ENCODE assay signal across 21 mouse cellular contexts in genomic region chr2:113645712-113646111, GRCm38 (mm10).
A peak's percentile ranks its signal among the peaks of the same experiment; 100 is the strongest.
DNase-seq lines count a peak whose midpoint lies in the region; ATAC-seq and TF ChIP-seq lines count a peak whose summit lies in the region.
"Had no signal": no experiment of that assay in that cellular context is flagged by ENCODE, and none has a peak within 500 bp of the region (broad histone marks: within the 10 kb centered on the region; RNA-seq: fewer than 3 reads in every experiment).

No protein-coding gene starts in this region.

- TF ChIP-seq POLR2A in heart, adult 2 months (IDR thresholded peaks at IDR 0.05; ENCODE audit: insufficient read depth, low read depth, low read length), result no peak

- TF ChIP-seq CTCF in heart, adult 2 months (IDR thresholded peaks at IDR 0.05), result no peak
- TF ChIP-seq CTCF in liver, postnatal 0 days (IDR thresholded peaks at IDR 0.05; ENCODE audit: low read depth), result no peak

- no peak for ATAC-seq in liver, postnatal 0 days
- no peak for ATAC-seq in liver, embryonic 12.5 days
- ATAC-seq: hindbrain, embryonic 16.5 days; intestine, postnatal 0 days had no signal

- H3K36me3 ChIP-seq in heart, adult 2 months (ENCODE audit: control insufficient read depth, insufficient read depth, low read length), result no peaks in the 10 kb centered on the region
- no peaks in the 10 kb centered on the region for H3K36me3 ChIP-seq in heart, embryonic 10.5 days
- H3K36me3 ChIP-seq in liver, postnatal 0 days (replicated peaks; ENCODE audit: insufficient read depth, low read length), result no peaks in the 10 kb centered on the region
- H3K36me3 ChIP-seq in liver, embryonic 12.5 days, result no peaks in the 10 kb centered on the region
- no peaks in the 10 kb centered on the region for H3K36me3 ChIP-seq in macrophage (ENCODE audit: inconsistent target)
- H3K36me3 ChIP-seq: embryonic facial prominence, embryonic 12.5 days; heart, embryonic 12.5 days; limb, embryonic 10.5 days; liver, embryonic 13.5 days had no signal

- intact Hi-C loops in heart, adult 2 months (cut with DNase I), result loop anchor here (10.0 kb wide), 1 partner anchor 151 kb away; no protein-coding TSS in a partner anchor

- H3K27me3 ChIP-seq in heart, adult 2 months (ENCODE audit: control insufficient read depth, insufficient read depth, low read length), result no peaks in the 10 kb centered on the region
- H3K27me3 ChIP-seq in heart, embryonic 10.5 days (ENCODE audit: insufficient read depth, poor library complexity, severe bottlenecking), result no peaks in the 10 kb centered on the region
- H3K27me3 ChIP-seq in liver, postnatal 0 days (ENCODE audit: insufficient read depth, low read length), result no peaks in the 10 kb centered on the region
- no peaks in the 10 kb centered on the region for H3K27me3 ChIP-seq in liver, embryonic 12.5 days (replicated peaks)
- H3K27me3 ChIP-seq: CH12.LX; embryonic facial prominence, embryonic 12.5 days; forebrain, embryonic 13.5 days; heart, embryonic 12.5 days; liver, embryonic 13.5 days had no signal

- H3K9ac ChIP-seq in heart, adult 2 months (ENCODE audit: low read depth, low read length), result no peak overlapping the region
- H3K9ac ChIP-seq in liver, postnatal 0 days (replicated peaks), result no peak overlapping the region
- H3K9ac ChIP-seq in liver, embryonic 12.5 days, result no peak overlapping the region
- H3K9ac ChIP-seq: embryonic facial prominence, embryonic 12.5 days; forebrain, embryonic 13.5 days; heart, embryonic 12.5 days; liver, embryonic 13.5 days had no signal

- no peaks in the 10 kb centered on the region for H3K4me1 ChIP-seq in heart, adult 2 months (ENCODE audit: control insufficient read depth, insufficient read depth, low read length)
- H3K4me1 ChIP-seq in heart, embryonic 10.5 days, result no peaks in the 10 kb centered on the region
- no peaks in the 10 kb centered on the region for H3K4me1 ChIP-seq in liver, postnatal 0 days (ENCODE audit: insufficient read depth)
- peaks cover 3% of the 10 kb centered on the region; the same call in 1 of the 2 replicates for H3K4me1 ChIP-seq in liver, embryonic 12.5 days
- H3K4me1 ChIP-seq: embryonic facial prominence, embryonic 12.5 days; forebrain, embryonic 13.5 days had no signal

- no peak for TF ChIP-seq EP300 in heart, adult 2 months (IDR thresholded peaks at IDR 0.05; ENCODE audit: insufficient read depth, low read depth, low read length)
- TF ChIP-seq EP300 in liver, postnatal 0 days (IDR thresholded peaks at IDR 0.05; ENCODE audit: low read depth), result peak; percentile 19; the same call in 1 of the 2 replicates

- DNase-seq in heart, adult 2 months, result no peak
- no peak for DNase-seq in heart, embryonic 10.5 days (ENCODE audit: low spot score)
- DNase-seq in liver, postnatal 0 days, result no peak
- DNase-seq in adipocyte (ENCODE audit: low spot score), result peak; percentile 40
- no peak for DNase-seq in cerebellum, adult 8-10 months
- DNase-seq in layer of hippocampus, postnatal 10 days (ENCODE audit: low spot score in 2 of 2), result no peak
- DNase-seq: cerebellum, adult 2 months; gastrocnemius, postnatal 25 days; kidney, postnatal 10 days; liver, embryonic 13.5 days; thymus, postnatal 36 days had no signal

- WGBS in heart, adult 2 months, result 39% methylated on average over 4 of the region's 4 CpGs
- WGBS in heart, embryonic 10.5 days, result 77% methylated on average over 4 of the region's 4 CpGs
- WGBS in liver, postnatal 0 days (ENCODE audit: insufficient replicate concordance), result 30% methylated on average over 4 of the region's 4 CpGs
- 43% methylated on average over 4 of the region's 4 CpGs for WGBS in liver, embryonic 12.5 days (ENCODE audit: insufficient replicate concordance)
- WGBS in macrophage (ENCODE audit: missing documents), result 15% methylated on average over 4 of the region's 4 CpGs

- no peak overlapping the region for H3K4me3 ChIP-seq in heart, adult 2 months
- H3K4me3 ChIP-seq in heart, embryonic 10.5 days, result no peak overlapping the region
- no peak overlapping the region for H3K4me3 ChIP-seq in liver, postnatal 0 days (ENCODE audit: low read depth, low read length)
- no peak overlapping the region for H3K4me3 ChIP-seq in liver, embryonic 12.5 days
- no peak overlapping the region for H3K4me3 ChIP-seq in macrophage (ENCODE audit: inconsistent target)
- H3K4me3 ChIP-seq: embryonic facial prominence, embryonic 12.5 days; erythroblast, embryonic 14.5 days; forebrain, embryonic 13.5 days; heart, embryonic 12.5 days; limb, embryonic 10.5 days; liver, embryonic 13.5 days had no signal

- H3K79me2 ChIP-seq in heart, adult 2 months (replicated peaks; ENCODE audit: control insufficient read depth, insufficient read depth, low read length), result no peaks in the 10 kb centered on the region
- H3K79me2 ChIP-seq in macrophage (ENCODE audit: inconsistent target), result no peaks in the 10 kb centered on the region

- H3K27ac ChIP-seq in heart, adult 2 months, result peak overlapping the region; percentile 7; the same call in 1 of the 2 replicates
- no peak overlapping the region for H3K27ac ChIP-seq in heart, embryonic 10.5 days
- no peak overlapping the region for H3K27ac ChIP-seq in liver, postnatal 0 days (ENCODE audit: low read depth)
- no peak overlapping the region for H3K27ac ChIP-seq in liver, embryonic 12.5 days
- peak overlapping the region; percentile 22 for H3K27ac ChIP-seq in macrophage
- H3K27ac ChIP-seq: embryonic facial prominence, embryonic 12.5 days; forebrain, embryonic 13.5 days; limb, embryonic 10.5 days; liver, embryonic 13.5 days had no signal

- H3K4me2 ChIP-seq in liver, postnatal 0 days (ENCODE audit: low read depth, low read length), result no peak overlapping the region
- H3K4me2 ChIP-seq in liver, embryonic 12.5 days, result no peak overlapping the region
- H3K4me2 ChIP-seq: embryonic facial prominence, embryonic 12.5 days; forebrain, embryonic 13.5 days; heart, embryonic 12.5 days; liver, embryonic 13.5 days had no signal

- H3K9me3 ChIP-seq in heart, embryonic 10.5 days, result no peaks in the 10 kb centered on the region
- no peaks in the 10 kb centered on the region for H3K9me3 ChIP-seq in liver, postnatal 0 days (ENCODE audit: low read length)
- H3K9me3 ChIP-seq in liver, embryonic 12.5 days (replicated peaks), result no peaks in the 10 kb centered on the region
- H3K9me3 ChIP-seq: embryonic facial prominence, embryonic 12.5 days; forebrain, embryonic 13.5 days; heart, embryonic 12.5 days; limb, embryonic 10.5 days; liver, embryonic 13.5 days had no signal

Comparison
In these comparisons a context has a peak if more than half of its experiments do, and no peak if none do; other contexts are left out.
1. H3K27ac ChIP-seq: peak in heart, adult 2 months (single experiment) and macrophage (single experiment); none in heart, embryonic 10.5 days (single experiment), liver, postnatal 0 days (single experiment) and liver, embryonic 12.5 days (single experiment).